In the genomic region with DNA sequence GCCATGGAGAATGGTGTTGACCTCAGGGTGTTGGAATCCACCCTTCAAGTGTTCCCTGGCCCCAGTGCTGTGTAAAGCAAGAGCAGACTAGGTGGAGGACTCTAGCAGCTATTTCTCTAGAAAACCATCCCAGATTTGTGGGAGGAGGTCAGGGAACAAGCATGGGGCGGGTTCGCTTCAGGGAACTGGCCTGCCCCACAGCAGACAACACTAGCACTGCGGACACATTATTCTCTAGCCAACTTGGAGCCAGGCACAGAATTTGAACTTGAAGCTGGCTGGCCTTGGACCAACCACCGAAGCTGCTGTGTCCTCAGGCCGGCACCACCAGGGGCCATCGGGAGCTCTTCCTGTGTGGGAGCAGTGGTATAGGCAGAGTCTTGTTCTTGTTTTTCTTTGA, we compare ENCODE assay signal across 15 mouse cellular contexts.
DNase-seq lines count a peak whose midpoint lies in the region; ATAC-seq lines count a peak whose summit lies in the region.
"Had no signal": no experiment of that assay in that cellular context is flagged by ENCODE, and none has a peak within 500 bp of the region (broad histone marks: within the 10 kb centered on the region; RNA-seq: fewer than 3 reads in every experiment).

No protein-coding gene starts in this region.

- intact Hi-C loops in gastrocnemius, postnatal 14 days (cut with DNase I; ENCODE audit: low total_unique reads): no loop called here

- H3K36me3 ChIP-seq in heart, embryonic 12.5 days: no peaks in the 10 kb centered on the region
- H3K36me3 ChIP-seq: limb, embryonic 10.5 days; liver, embryonic 13.5 days had no signal

- H3K27me3 ChIP-seq in heart, embryonic 12.5 days (replicated peaks): no peaks in the 10 kb centered on the region
- H3K27me3 ChIP-seq: forebrain, embryonic 13.5 days; liver, embryonic 13.5 days; Patski had no signal

- WGBS in heart, embryonic 12.5 days: 83% methylated on average over 6 of the region's 6 CpGs

- H3K27ac ChIP-seq in heart, embryonic 12.5 days (ENCODE audit: poor library complexity, severe bottlenecking): no peak overlapping the region
- H3K27ac ChIP-seq: forebrain, embryonic 13.5 days; limb, embryonic 10.5 days; liver, embryonic 13.5 days; macrophage had no signal

- no peaks in the 10 kb centered on the region; the same call in 1 of the 2 replicates for H3K4me1 ChIP-seq in heart, embryonic 12.5 days (replicated peaks)
- H3K4me1 ChIP-seq: limb, embryonic 10.5 days; liver, embryonic 13.5 days had no signal

- H3K4me3 ChIP-seq in heart, embryonic 12.5 days: no peak overlapping the region
- H3K4me3 ChIP-seq: forebrain, embryonic 13.5 days; limb, embryonic 10.5 days; liver, embryonic 13.5 days had no signal

- no peak overlapping the region for H3K4me2 ChIP-seq in heart, embryonic 12.5 days
- H3K4me2 ChIP-seq: forebrain, embryonic 13.5 days; liver, embryonic 13.5 days had no signal

- H3K9ac ChIP-seq in heart, embryonic 12.5 days: no peak overlapping the region
- H3K9ac ChIP-seq: forebrain, embryonic 13.5 days; liver, embryonic 13.5 days had no signal

- no peak for ATAC-seq in heart, embryonic 12.5 days (ENCODE audit: insufficient number of reproducible peaks, low FRiP score)
- ATAC-seq: forebrain, embryonic 13.5 days; Patski had no signal

- no peaks in the 10 kb centered on the region for H3K9me3 ChIP-seq in heart, embryonic 12.5 days (replicated peaks)
- H3K9me3 ChIP-seq: forebrain, embryonic 13.5 days; limb, embryonic 10.5 days; liver, embryonic 13.5 days had no signal

- peak; percentile 93 for DNase-seq in heart, adult 11 months
- DNase-seq in ovary, postnatal 36 days (ENCODE audit: low spot score): peak; percentile 6
- DNase-seq in ovary, postnatal 14 days (ENCODE audit: low spot score): no peak
- DNase-seq in gastrocnemius, postnatal 14 days: peak; percentile 37
- DNase-seq in skeletal muscle tissue, adult 2 months (ENCODE audit: low read depth, low spot score): peak; percentile 68
- DNase-seq in cerebellum, postnatal 4 days (ENCODE audit: low spot score in 2 of 2): no peak
- no peak for DNase-seq in natural killer cell, adult 2 months (ENCODE audit: low spot score in 2 of 2)
- DNase-seq: layer of hippocampus, postnatal 36 days; liver, embryonic 13.5 days; midbrain, embryonic 14.5 days had no signal

Comparison
In these comparisons a context has a peak if more than half of its experiments do, and no peak if none do; other contexts are left out.
1. DNase-seq: peak in heart, adult 11 months (single experiment), ovary, postnatal 36 days (single experiment), gastrocnemius, postnatal 14 days (single experiment) and skeletal muscle tissue, adult 2 months (single experiment); none in ovary, postnatal 14 days (single experiment), cerebellum, postnatal 4 days (0 of 2) and natural killer cell, adult 2 months (0 of 2).